Mouse (Mus musculus): ENCODE results near the gene Slc46a1. TPM values are rescaled to one million over a fixed set of nuclear protein-coding genes. Genes with fewer than 3 reads are reported as not detected.

Gene Slc46a1
- polyA plus RNA-seq (2012; rRNA removed; ENCODE audit: low replicate concordance): 455 and 700 TPM in 2 replicates

DNA sequence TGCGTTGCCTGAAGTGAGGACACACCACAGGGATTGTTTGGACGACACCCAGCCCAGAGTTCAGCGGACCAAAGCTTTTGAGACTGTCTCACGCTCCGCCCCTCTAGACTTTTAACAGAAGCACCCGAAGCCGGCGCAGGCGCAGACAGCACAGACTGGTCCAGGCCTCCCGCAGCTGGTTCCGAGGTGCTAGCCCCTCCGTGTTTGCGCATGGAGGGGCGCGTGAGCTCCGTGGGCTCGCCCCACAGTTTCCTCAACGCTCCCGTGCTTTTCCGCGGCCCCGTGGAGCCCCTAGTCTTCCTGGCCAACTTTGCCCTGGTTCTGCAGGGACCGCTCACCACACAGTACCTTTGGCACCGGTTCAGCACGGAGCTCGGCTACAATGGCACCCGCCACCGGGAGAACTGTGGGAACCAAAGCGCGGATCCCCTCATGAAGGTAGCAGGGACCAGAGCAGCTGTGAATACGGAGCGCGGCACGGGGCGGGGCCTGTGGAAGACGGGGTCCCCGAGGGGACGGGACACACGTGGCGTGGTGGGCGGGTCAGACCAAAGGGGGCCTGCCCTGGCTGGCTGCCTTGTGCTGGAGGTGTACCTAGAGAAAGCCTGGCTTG is at the start of gene Slc46a1:
Gene Slc46a1 (plus strand): TSS at position 130 of the 613 bp plus-strand sequence.

DNA sequence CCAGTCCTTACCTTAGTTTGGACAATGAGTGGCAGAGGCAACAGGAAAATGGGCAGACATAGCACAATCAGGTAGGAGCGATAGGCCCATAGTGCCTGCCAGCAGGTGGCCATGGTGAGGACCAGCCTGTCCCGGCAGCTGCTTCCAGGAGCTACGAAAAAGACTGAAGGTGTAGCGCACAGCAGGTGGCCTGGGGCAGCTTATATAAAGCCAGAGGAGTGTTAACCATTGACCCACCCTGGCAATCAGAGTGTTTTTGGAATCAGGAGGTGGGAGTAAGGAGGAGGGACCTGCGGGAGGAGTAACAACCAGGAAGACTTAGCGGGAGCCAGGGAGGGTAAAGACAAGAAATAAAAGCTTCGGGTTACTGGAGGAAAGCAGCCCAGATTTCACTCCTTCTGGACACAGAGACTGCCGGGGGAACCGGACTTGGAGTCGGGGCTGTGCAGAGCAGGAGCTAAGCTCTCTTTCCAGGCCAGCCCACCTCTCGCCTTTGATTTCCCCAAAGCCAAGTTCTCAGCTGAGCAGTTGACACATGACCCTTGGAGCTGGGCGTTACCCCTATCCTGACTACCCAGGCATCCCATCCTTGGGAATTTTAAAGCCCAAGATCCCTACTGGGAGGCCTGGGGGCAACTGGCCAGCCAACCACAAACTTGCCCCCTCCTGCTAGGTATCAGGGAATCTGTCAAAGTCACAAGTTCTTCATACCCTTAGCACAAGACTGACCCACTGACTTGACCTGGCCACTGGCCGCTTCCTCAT is 43.3 kb upstream of the Slc46a1 start, which contains the start of gene Slc13a2:
Gene Slc13a2 (minus strand): TSS at position 163 of the 765 bp plus-strand sequence.

DNA sequence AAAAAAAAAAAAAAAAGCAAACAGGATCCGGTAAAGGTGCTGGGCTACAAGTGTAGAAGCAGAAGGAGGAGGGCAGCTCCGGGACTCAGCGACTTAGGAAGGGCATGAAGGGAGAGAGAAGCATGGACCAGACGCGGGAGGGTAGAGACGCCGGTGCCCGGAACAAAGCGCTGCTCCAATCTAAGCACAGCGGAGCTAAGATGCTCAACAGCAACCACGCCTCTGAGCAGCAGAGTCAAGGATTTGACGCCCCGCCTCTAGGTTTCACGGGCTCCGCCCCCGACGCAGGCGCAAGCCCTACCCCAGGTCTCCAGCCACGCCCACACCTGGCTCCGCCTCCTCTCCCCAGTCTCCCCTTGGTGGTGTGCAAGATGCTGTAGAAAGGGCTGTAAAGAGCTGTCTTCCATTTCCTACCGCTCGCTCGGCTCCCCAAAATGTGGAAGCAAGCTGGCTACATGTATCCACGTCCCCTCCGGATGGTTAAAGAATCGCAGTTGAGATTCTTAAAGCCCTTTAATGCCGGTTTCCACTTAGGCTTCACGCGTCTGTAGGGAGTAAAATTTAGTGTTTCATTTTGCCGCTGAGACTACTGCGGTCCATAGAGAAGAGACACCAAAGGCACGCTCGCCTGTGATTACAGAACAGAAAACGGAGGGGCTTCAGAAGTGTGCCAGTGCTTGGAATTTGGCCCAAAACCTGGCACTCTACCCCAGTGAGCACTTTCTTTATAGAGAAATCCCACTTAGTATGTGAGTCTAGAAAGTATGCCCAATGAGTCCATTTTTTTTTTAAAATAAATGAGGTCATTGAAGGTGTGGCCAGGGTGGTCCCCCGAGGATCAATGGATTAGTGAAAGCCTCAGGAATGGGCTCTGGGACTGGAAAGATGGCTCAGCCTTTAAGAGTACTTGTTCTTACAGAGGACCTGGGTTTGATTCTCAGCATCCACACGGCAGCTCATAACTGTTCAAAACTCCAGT is 32.3 kb downstream of the Slc46a1 start, which contains the start of gene Sarm1:
Gene Sarm1 (minus strand): TSS at position 211 of the 979 bp plus-strand sequence.

DNA sequence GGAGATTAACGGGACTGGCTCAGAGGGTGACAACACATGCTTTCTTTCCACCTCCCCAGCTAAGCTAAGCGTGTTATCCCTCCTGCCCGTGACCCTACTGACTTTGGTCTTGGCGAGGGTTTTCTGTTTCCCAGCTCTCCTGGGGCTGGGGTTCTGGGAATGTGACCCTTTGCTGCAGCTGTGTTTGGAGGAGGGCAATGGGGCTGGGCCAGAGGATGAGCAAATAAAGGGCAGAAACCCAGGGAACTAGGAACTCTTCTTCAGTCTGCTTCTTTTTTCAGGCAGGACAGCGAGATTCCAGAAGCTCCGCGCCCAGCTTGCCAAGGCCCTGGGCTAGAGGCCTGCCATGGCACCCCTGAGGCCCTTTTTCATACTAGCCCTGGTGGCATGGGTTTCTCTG is 33.5 kb downstream of the Slc46a1 start, which contains the start of gene Vtn:
Gene Vtn (plus strand): TSS at position 88 of the 400 bp plus-strand sequence.

DNA sequence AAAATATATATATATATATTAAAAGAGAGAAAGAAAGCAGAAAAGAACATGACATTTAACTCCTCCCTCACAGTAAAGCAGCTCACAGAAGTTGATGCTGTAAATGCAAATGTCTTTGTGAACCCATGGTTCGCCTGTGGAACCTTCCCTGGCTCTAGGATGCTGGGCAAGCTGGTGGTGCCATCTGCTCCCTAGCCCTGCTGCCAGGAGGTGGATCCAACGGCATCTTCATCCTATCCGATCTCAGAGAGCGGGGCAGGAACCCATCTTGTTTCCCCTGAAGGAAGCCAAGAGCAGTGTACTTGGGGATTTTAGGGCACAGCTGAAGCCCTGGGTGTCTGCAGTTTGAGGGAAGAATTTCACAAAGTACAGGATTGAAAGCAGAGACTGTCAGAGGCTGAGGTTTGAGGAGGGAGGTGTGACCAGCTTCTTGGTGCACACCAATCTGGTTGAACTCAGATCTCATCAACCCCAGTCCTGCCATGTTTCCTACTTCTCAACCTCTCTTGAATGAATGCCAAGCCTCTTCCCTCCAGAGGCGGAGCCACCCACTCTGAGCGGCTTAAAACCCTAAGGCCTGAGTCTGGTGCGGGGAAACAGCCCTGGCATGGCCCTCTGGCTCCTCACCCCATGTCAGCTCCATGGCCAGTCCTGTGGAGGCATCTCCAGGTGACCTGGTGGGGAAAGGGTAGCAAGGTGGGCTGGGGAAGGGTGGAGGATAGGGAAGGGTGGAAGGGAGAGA is 37.6 kb downstream of the Slc46a1 start, which contains the start of gene Sebox:
Gene Sebox (plus strand): TSS at position 539 of the 742 bp plus-strand sequence.

DNA sequence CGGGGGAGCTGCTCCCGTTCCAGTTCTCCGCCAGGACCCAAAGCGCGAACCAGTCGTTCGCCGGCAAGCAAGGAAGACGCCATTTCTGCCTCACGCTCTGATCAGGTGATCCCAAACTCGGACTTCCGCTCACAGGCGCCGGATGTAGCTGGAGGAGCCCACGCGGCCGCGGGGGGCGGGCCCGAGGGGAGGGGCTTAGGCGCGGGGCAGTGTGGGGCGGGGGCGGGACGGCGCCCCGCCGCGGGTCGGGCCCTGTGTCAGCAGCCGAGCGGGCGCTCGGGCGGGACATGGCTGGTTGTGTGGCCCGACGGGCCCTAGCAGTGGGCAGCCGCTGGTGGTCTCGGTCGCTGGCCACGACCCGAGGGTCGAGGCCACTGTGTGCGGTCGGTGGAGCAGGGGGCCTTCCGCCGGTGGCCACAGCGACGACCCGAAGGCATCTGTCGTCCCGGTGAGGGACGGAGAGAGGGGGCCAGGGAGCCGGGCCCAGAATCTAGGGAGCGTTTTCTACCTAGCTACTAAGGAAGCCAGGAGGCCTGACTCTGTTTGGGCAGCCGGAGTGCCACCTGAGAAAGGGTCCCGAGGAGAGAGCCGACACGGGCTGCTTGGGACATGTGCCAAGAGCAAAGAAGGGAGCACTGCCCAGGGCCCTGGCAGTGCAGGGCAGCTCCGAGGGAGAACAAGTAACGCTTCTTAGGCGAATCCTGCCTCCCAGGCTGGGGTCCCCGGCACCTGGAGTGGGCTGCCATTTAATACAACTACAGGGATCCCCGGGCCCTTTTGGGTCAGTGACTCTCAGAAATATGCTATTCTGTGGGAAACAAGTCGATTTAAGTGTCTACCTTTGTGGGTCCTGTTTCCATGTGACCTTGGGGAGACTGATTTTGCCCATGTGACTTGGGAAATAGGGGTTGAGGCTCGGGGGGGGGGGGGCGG is 46.8 kb downstream of the Slc46a1 start, which contains the start of the genes Tmem199 and Poldip2:
Gene Tmem199 (minus strand): TSS at position 148 of the 933 bp plus-strand sequence.
Gene Poldip2 (plus strand): TSS at position 169 of the 933 bp plus-strand sequence.

Other genes starting within 250 kb of the Slc46a1 start
- 59.0 and 80.1 TPM in 2 replicates for gene Sdf2, start 220.0 kb upstream of the Slc46a1 start, polyA plus RNA-seq (2012; rRNA removed; ENCODE audit: low replicate concordance)
- 26.9 and 28.7 TPM in 2 replicates for gene Supt6, start 219.7 kb upstream of the Slc46a1 start, polyA plus RNA-seq (2012; rRNA removed; ENCODE audit: low replicate concordance)
- gene 2610507B11Rik, start 203.9 kb upstream of the Slc46a1 start, polyA plus RNA-seq (2012; rRNA removed; ENCODE audit: low replicate concordance): 62.4 and 65.4 TPM in 2 replicates
- 0.12 and 0.16 TPM in 2 replicates for gene BC030499, start 174.9 kb upstream of the Slc46a1 start, polyA plus RNA-seq (2012; rRNA removed; ENCODE audit: low replicate concordance)
- gene Spag5, start 164.2 kb upstream of the Slc46a1 start, polyA plus RNA-seq (2012; rRNA removed; ENCODE audit: low replicate concordance): 7.9 and 16.4 TPM in 2 replicates
- 13.5 and 30.0 TPM in 2 replicates for gene Aldoc, start 142.7 kb upstream of the Slc46a1 start, polyA plus RNA-seq (2012; rRNA removed; ENCODE audit: low replicate concordance)
- 90.6 and 95.6 TPM in 2 replicates for gene Pigs, start 137.3 kb upstream of the Slc46a1 start, polyA plus RNA-seq (2012; rRNA removed; ENCODE audit: low replicate concordance)
- 15.2 and 20.6 TPM in 2 replicates for gene Unc119, start 122.2 kb upstream of the Slc46a1 start, polyA plus RNA-seq (2012; rRNA removed; ENCODE audit: low replicate concordance)
- gene Foxn1, start 79.1 kb upstream of the Slc46a1 start, polyA plus RNA-seq (2012; rRNA removed; ENCODE audit: low replicate concordance): not detected in 2 replicates
- 12.7 and 401 TPM in 2 replicates for gene Slc13a2, start 43.5 kb upstream of the Slc46a1 start, polyA plus RNA-seq (2012; rRNA removed; ENCODE audit: low replicate concordance)
- 0.36 and 0.68 TPM in 2 replicates for gene Sarm1, start 32.1 kb downstream of the Slc46a1 start, polyA plus RNA-seq (2012; rRNA removed; ENCODE audit: low replicate concordance)
- 1.8 and 2.6 TPM in 2 replicates for gene Vtn, start 33.4 kb downstream of the Slc46a1 start, polyA plus RNA-seq (2012; rRNA removed; ENCODE audit: low replicate concordance)
- gene Sebox, start 37.8 kb downstream of the Slc46a1 start, polyA plus RNA-seq (2012; rRNA removed; ENCODE audit: low replicate concordance): not detected in 2 replicates
- gene Tmem199, start 46.5 kb downstream of the Slc46a1 start, polyA plus RNA-seq (2012; rRNA removed; ENCODE audit: low replicate concordance): 4.4 and 5.1 TPM in 2 replicates
- gene Poldip2, start 46.5 kb downstream of the Slc46a1 start, polyA plus RNA-seq (2012; rRNA removed; ENCODE audit: low replicate concordance): 21.7 and 26.2 TPM in 2 replicates
- 34.4 and 36.2 TPM in 2 replicates for gene Tnfaip1, start 70.6 kb downstream of the Slc46a1 start, polyA plus RNA-seq (2012; rRNA removed; ENCODE audit: low replicate concordance)
- 113 and 115 TPM in 2 replicates for gene Ift20, start 70.7 kb downstream of the Slc46a1 start, polyA plus RNA-seq (2012; rRNA removed; ENCODE audit: low replicate concordance)
- gene Tmem97, start 85.1 kb downstream of the Slc46a1 start, polyA plus RNA-seq (2012; rRNA removed; ENCODE audit: low replicate concordance): 29.6 and 51.8 TPM in 2 replicates
- 6.2 and 7.0 TPM in 2 replicates for gene Nlk, start 231.7 kb downstream of the Slc46a1 start, polyA plus RNA-seq (2012; rRNA removed; ENCODE audit: low replicate concordance)